8 mouse cellular contexts compared by ENCODE assay signal in the genomic region with DNA sequence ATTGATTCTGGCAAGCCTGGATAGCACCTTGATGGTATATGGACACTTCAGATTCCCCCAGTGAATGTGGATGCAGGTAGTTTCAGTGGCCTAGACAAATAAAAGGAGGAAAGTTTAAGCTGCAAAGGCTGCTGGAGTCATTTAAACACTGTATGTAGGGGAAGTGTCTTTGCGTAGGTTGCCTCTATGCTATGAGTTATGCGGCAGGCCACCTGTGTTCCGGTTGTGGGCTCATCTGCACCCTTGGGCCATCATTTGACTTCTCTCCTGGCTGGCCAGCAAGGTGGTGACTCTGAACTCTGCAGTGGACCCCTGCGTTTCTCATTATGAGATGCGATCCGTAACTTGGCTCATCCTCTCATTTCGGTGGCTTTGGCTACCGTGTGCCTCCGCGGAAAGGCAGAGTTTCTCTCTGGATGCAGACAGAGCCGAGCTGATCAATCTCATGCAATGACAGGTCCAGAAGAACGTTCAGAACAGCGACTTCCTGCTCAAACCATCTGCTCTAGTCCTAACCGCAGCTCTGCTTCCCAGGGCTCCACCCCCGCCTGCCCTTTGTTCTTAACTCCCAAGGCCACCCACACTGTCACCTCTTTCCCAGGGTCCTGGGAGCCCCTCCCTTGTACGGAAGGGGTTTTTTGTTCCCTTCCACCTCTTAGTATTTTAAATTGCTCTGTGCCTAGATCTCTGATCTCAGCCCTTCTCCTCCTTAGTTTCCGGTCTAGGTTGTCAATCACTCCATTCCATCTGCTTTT. TPM values are rescaled to one million over a fixed set of nuclear protein-coding genes. Genes with fewer than 3 reads are reported as not detected.
DNase-seq lines count a peak whose midpoint lies in the region; ATAC-seq and TF ChIP-seq lines count a peak whose summit lies in the region.

No protein-coding gene starts in this region.

- H3K27me3 ChIP-seq in heart, embryonic 12.5 days (replicated peaks), result peaks cover 7% of the 10 kb centered on the region; the same call in 1 of the 2 replicates
- H3K27me3 ChIP-seq in kidney, embryonic 16.5 days (ENCODE audit: insufficient read depth, low read length), result no peaks in the 10 kb centered on the region
- H3K27me3 ChIP-seq in liver, postnatal 0 days (ENCODE audit: insufficient read depth, low read length), result 0 out of 2 replicates have a peak, but pooled peaks cover 3% of the 10 kb centered on the region

- no peaks in the 10 kb centered on the region for H3K9me3 ChIP-seq in heart, embryonic 12.5 days (replicated peaks)
- H3K9me3 ChIP-seq in kidney, embryonic 16.5 days (ENCODE audit: low read length), result no peaks in the 10 kb centered on the region
- no peaks in the 10 kb centered on the region for H3K9me3 ChIP-seq in liver, postnatal 0 days (ENCODE audit: low read length)

- peaks cover 4% of the 10 kb centered on the region; the same call in 1 of the 2 replicates for H3K4me1 ChIP-seq in heart, embryonic 12.5 days (replicated peaks)
- H3K4me1 ChIP-seq in kidney, embryonic 16.5 days (ENCODE audit: insufficient read depth, low read length), result peaks cover 12% of the 10 kb centered on the region; the same call in 1 of the 2 replicates
- H3K4me1 ChIP-seq in liver, postnatal 0 days (ENCODE audit: insufficient read depth), result peaks cover 9% of the 10 kb centered on the region

- H3K4me3 ChIP-seq in heart, embryonic 12.5 days, result no peak overlapping the region
- peak overlapping the region; percentile 25 for H3K4me3 ChIP-seq in kidney, embryonic 16.5 days (ENCODE audit: low read length)
- H3K4me3 ChIP-seq in liver, postnatal 0 days (ENCODE audit: low read depth, low read length), result no peak overlapping the region

- H3K4me2 ChIP-seq in heart, embryonic 12.5 days, result peak overlapping the region; percentile 40
- peak overlapping the region; percentile 48 for H3K4me2 ChIP-seq in kidney, embryonic 16.5 days (replicated peaks; ENCODE audit: low read depth, low read length)
- peak overlapping the region; percentile 33; the same call in 1 of the 2 replicates for H3K4me2 ChIP-seq in liver, postnatal 0 days (ENCODE audit: low read depth, low read length)

- DNase-seq in right cerebral cortex, postnatal 25 days, result peak; percentile 30
- no peak for DNase-seq in right cerebral cortex, adult 18-20 months
- peak; percentile 59 to 69 for DNase-seq in cerebellum, postnatal 14 days
- DNase-seq in liver, postnatal 0 days, result peak; percentile 21
- DNase-seq in retina, postnatal 1 day, result peak; percentile 72
- DNase-seq in urinary bladder, adult 2 months (ENCODE audit: low spot score), result no peak

- H3K9ac ChIP-seq in heart, embryonic 12.5 days, result no peak overlapping the region
- H3K9ac ChIP-seq in kidney, embryonic 16.5 days (replicated peaks; ENCODE audit: low read length), result 0 out of 2 replicates have a peak overlapping the region, but pooled peaks have one; percentile 5
- no peak overlapping the region for H3K9ac ChIP-seq in liver, postnatal 0 days (replicated peaks)

- H3K36me3 ChIP-seq in heart, embryonic 12.5 days, result no peaks in the 10 kb centered on the region
- H3K36me3 ChIP-seq in kidney, embryonic 16.5 days (ENCODE audit: insufficient read depth, low read length), result no peaks in the 10 kb centered on the region
- H3K36me3 ChIP-seq in liver, postnatal 0 days (replicated peaks; ENCODE audit: insufficient read depth, low read length), result no peaks in the 10 kb centered on the region

- no peak for TF ChIP-seq CTCF in liver, postnatal 0 days (IDR thresholded peaks at IDR 0.05; ENCODE audit: low read depth)

- 42% methylated on average over 17 of the region's 17 CpGs for WGBS in heart, embryonic 12.5 days
- WGBS in kidney, embryonic 16.5 days, result 25% methylated on average over 17 of the region's 17 CpGs
- 19% methylated on average over 17 of the region's 17 CpGs for WGBS in liver, postnatal 0 days (ENCODE audit: insufficient replicate concordance)

- peak overlapping the region; percentile 38 for H3K27ac ChIP-seq in heart, embryonic 12.5 days (ENCODE audit: poor library complexity, severe bottlenecking)
- no peak overlapping the region for H3K27ac ChIP-seq in kidney, embryonic 16.5 days (ENCODE audit: low read length)
- no peak overlapping the region for H3K27ac ChIP-seq in liver, postnatal 0 days (ENCODE audit: low read depth)

- ATAC-seq in heart, embryonic 12.5 days (ENCODE audit: insufficient number of reproducible peaks, low FRiP score), result 0 out of 2 replicates have a peak, but pooled peaks have one; percentile 57
- peak; percentile 72 for ATAC-seq in kidney, embryonic 16.5 days (ENCODE audit: low FRiP score, low TSS enrichment)
- ATAC-seq in liver, postnatal 0 days, result no peak

- TF ChIP-seq EP300 in liver, postnatal 0 days (IDR thresholded peaks at IDR 0.05; ENCODE audit: low read depth), result no peak

RNA-seq across cellular contexts. Expression of a gene that starts 20.3 kb away (rescaled TPM):
- 9.6 and 10.7 TPM in 2 replicates for polyA plus RNA-seq in heart, embryonic 12.5 days (2016; fragmentation: Nextera tagmentation; extraction: Ambion mirVana)
- 1.9 and 2.1 TPM in 2 replicates for polyA plus RNA-seq in kidney, embryonic 16.5 days (2015; fragmentation: Nextera tagmentation; extraction: Ambion mirVana)
- 0.69 and 1.00 TPM in 2 replicates for polyA plus RNA-seq in liver, postnatal 0 days (2015; fragmentation: Nextera tagmentation; extraction: Ambion mirVana)
- polyA plus RNA-seq in urinary bladder, adult 2 months (2012; rRNA removed), result 3.3 and 3.6 TPM in 2 replicates

Comparison
In these comparisons a context has a peak if more than half of its experiments do, and no peak if none do; other contexts are left out.
1. DNase-seq: peak in right cerebral cortex, postnatal 25 days (single experiment), cerebellum, postnatal 14 days (2 of 2), liver, postnatal 0 days (single experiment) and retina, postnatal 1 day (single experiment); none in right cerebral cortex, adult 18-20 months (single experiment) and urinary bladder, adult 2 months (single experiment).
2. Peak in every context shown above with its lines, with median percentiles within 50 percentile points of each other: H3K4me2 ChIP-seq.